Mouse (Mus musculus): ENCODE data around the gene Kdm4a.

Kdm4a gene

GRCm38 (mm10) chr4:118117565-118117964 is 62.3 kb downstream of the Kdm4a start:
- DNase-seq (ENCODE audit: low read depth, low spot score): no peak

GRCm38 (mm10) chr4:118116098-118116497 is 63.7 kb downstream of the Kdm4a start:
- no peak for DNase-seq (ENCODE audit: low read depth, low spot score)

GRCm38 (mm10) chr4:118115132-118115531 is 64.7 kb downstream of the Kdm4a start:
- no peak for DNase-seq (ENCODE audit: low read depth, low spot score)

- no peak for DNase-seq (ENCODE audit: low read depth, low spot score)
Measured at GRCm38 (mm10) chr4:118112601-118113000, 67.2 kb downstream of the Kdm4a start.

GRCm38 (mm10) chr4:118109649-118110048 is 70.2 kb downstream of the Kdm4a start:
- DNase-seq (ENCODE audit: low read depth, low spot score): no peak

- DNase-seq (ENCODE audit: low read depth, low spot score): no peak
Measured at GRCm38 (mm10) chr4:118108779-118109178, 71.1 kb downstream of the Kdm4a start.

- no peak for DNase-seq (ENCODE audit: low read depth, low spot score)
Measured at GRCm38 (mm10) chr4:118105256-118106053, 74.4 kb downstream of the Kdm4a start.

GRCm38 (mm10) chr4:118103280-118103830 is 76.5 kb downstream of the Kdm4a start:
- no peak for DNase-seq (ENCODE audit: low read depth, low spot score)

GRCm38 (mm10) chr4:118101497-118101896 is 78.3 kb downstream of the Kdm4a start:
- DNase-seq (ENCODE audit: low read depth, low spot score): no peak

GRCm38 (mm10) chr4:118099637-118100364 is 80.0 kb downstream of the Kdm4a start:
- DNase-seq (ENCODE audit: low read depth, low spot score): no peak

GRCm38 (mm10) chr4:118098571-118098970 is 81.3 kb downstream of the Kdm4a start:
- DNase-seq (ENCODE audit: low read depth, low spot score): no peak

GRCm38 (mm10) chr4:118096069-118096468 is 83.8 kb downstream of the Kdm4a start:
- no peak for DNase-seq (ENCODE audit: low read depth, low spot score)

- DNase-seq (ENCODE audit: low read depth, low spot score): no peak
Measured at GRCm38 (mm10) chr4:118092784-118093457, 86.9 kb downstream of the Kdm4a start.

GRCm38 (mm10) chr4:118090449-118090848 is 89.4 kb downstream of the Kdm4a start:
- DNase-seq (ENCODE audit: low read depth, low spot score): no peak

GRCm38 (mm10) chr4:118089939-118090338 is 89.9 kb downstream of the Kdm4a start:
- peak; percentile 27 for DNase-seq (ENCODE audit: low read depth, low spot score)

GRCm38 (mm10) chr4:118088771-118089170 is 91.1 kb downstream of the Kdm4a start:
- DNase-seq (ENCODE audit: low read depth, low spot score): no peak
